ENCODE assay signal across 10 mouse cellular contexts in genomic region chr3:122047402-122047801, GRCm38 (mm10). TPM values are rescaled to one million over a fixed set of nuclear protein-coding genes. Genes with fewer than 3 reads are reported as not detected.
DNase-seq lines count a peak whose midpoint lies in the region; ATAC-seq lines count a peak whose summit lies in the region.
"Had no signal": no experiment of that assay in that cellular context is flagged by ENCODE, and none has a peak within 500 bp of the region (broad histone marks: within the 10 kb centered on the region; RNA-seq: fewer than 3 reads in every experiment).

No protein-coding gene starts in this region.

- H3K27ac ChIP-seq in embryonic facial prominence, embryonic 15.5 days (replicated peaks) = peak overlapping the region; percentile 87
- peak overlapping the region; percentile 49; the same call in 1 of the 2 replicates for H3K27ac ChIP-seq in kidney, embryonic 14.5 days (ENCODE audit: low read depth, low read length)
- H3K27ac ChIP-seq in liver, embryonic 11.5 days (ENCODE audit: low read depth, low read length) = no peak overlapping the region

- H3K4me3 ChIP-seq in embryonic facial prominence, embryonic 15.5 days (replicated peaks) = no peak overlapping the region
- no peak overlapping the region for H3K4me3 ChIP-seq in kidney, embryonic 14.5 days (ENCODE audit: low read length)
- no peak overlapping the region for H3K4me3 ChIP-seq in liver, embryonic 11.5 days (ENCODE audit: low read depth, low read length)

- H3K9me3 ChIP-seq in embryonic facial prominence, embryonic 15.5 days (replicated peaks) = no peaks in the 10 kb centered on the region
- H3K9me3 ChIP-seq in kidney, embryonic 14.5 days (ENCODE audit: control insufficient read depth, low read length) = no peaks in the 10 kb centered on the region
- no peaks in the 10 kb centered on the region; the same call in 1 of the 2 replicates for H3K9me3 ChIP-seq in liver, embryonic 11.5 days (ENCODE audit: control insufficient read depth, low read length)

- peak; percentile 40 for DNase-seq in embryo, embryonic 11 days
- no peak for DNase-seq in embryo, embryonic 10.5 days (ENCODE audit: low spot score)
- DNase-seq in lung, postnatal 10 days = peak; percentile 48
- no peak for DNase-seq in cerebellum, adult 11 months
- no peak for DNase-seq in liver, embryonic 11.5 days (ENCODE audit: low spot score)

- 20% methylated on average over 7 of the region's 7 CpGs for WGBS in embryonic facial prominence, embryonic 15.5 days
- WGBS in kidney, embryonic 14.5 days = 10% methylated on average over 7 of the region's 7 CpGs
- WGBS in liver, embryonic 11.5 days = 51% methylated on average over 7 of the region's 7 CpGs

- no peak overlapping the region for H3K9ac ChIP-seq in embryonic facial prominence, embryonic 15.5 days
- no peak overlapping the region for H3K9ac ChIP-seq in kidney, embryonic 14.5 days (ENCODE audit: low read depth, low read length)
- no peak overlapping the region for H3K9ac ChIP-seq in liver, embryonic 11.5 days (ENCODE audit: low read depth, low read length)

- ATAC-seq in embryonic facial prominence, embryonic 15.5 days (ENCODE audit: insufficient number of reproducible peaks, low FRiP score, low TSS enrichment, low read depth) = no peak
- peak; percentile 70 for ATAC-seq in kidney, embryonic 14.5 days (ENCODE audit: low FRiP score, low TSS enrichment)
- ATAC-seq in liver, embryonic 11.5 days (replicated peaks; ENCODE audit: low FRiP score) = no peak; the same call in 1 of the 2 replicates
- ATAC-seq in CD4-positive, CD25-positive, alpha-beta regulatory T cell, adult 4 months = no peak
- ATAC-seq: activated CD4-positive, CD25-positive, alpha-beta regulatory T cell, adult 4 months had no signal

- no peaks in the 10 kb centered on the region for H3K36me3 ChIP-seq in embryonic facial prominence, embryonic 15.5 days
- H3K36me3 ChIP-seq in kidney, embryonic 14.5 days (ENCODE audit: control insufficient read depth, insufficient read depth, low read length) = no peaks in the 10 kb centered on the region
- no peaks in the 10 kb centered on the region for H3K36me3 ChIP-seq in liver, embryonic 11.5 days (ENCODE audit: control insufficient read depth, insufficient read depth, low read length)

- H3K27me3 ChIP-seq in embryonic facial prominence, embryonic 15.5 days = no peaks in the 10 kb centered on the region
- H3K27me3 ChIP-seq in kidney, embryonic 14.5 days (ENCODE audit: control insufficient read depth, insufficient read depth, low read length) = peaks cover 9% of the 10 kb centered on the region; the same call in 1 of the 2 replicates
- H3K27me3 ChIP-seq in liver, embryonic 11.5 days (replicated peaks; ENCODE audit: control insufficient read depth, insufficient read depth, low read length) = peaks cover 2% of the 10 kb centered on the region; the same call in 1 of the 2 replicates

- H3K4me1 ChIP-seq in embryonic facial prominence, embryonic 15.5 days = peaks cover 68% of the 10 kb centered on the region
- H3K4me1 ChIP-seq in kidney, embryonic 14.5 days (ENCODE audit: control insufficient read depth, insufficient read depth, low read length) = peaks cover 50% of the 10 kb centered on the region
- peaks cover 17% of the 10 kb centered on the region for H3K4me1 ChIP-seq in liver, embryonic 11.5 days (replicated peaks; ENCODE audit: control insufficient read depth, insufficient read depth, low read length)

- no peak overlapping the region for H3K4me2 ChIP-seq in embryonic facial prominence, embryonic 15.5 days (replicated peaks)
- H3K4me2 ChIP-seq in kidney, embryonic 14.5 days (replicated peaks; ENCODE audit: low read depth, low read length) = no peak overlapping the region
- H3K4me2 ChIP-seq in liver, embryonic 11.5 days = no peak overlapping the region
- H3K4me2 ChIP-seq: midbrain, embryonic 11.5 days had no signal

RNA-seq across cellular contexts. Expression of gene Abca4, which starts 3.2 kb away (rescaled TPM):
- polyA plus RNA-seq in embryonic facial prominence, embryonic 15.5 days (2015; fragmentation: Nextera tagmentation; extraction: Ambion mirVana) = 1.3 and 1.6 TPM in 2 replicates
- polyA plus RNA-seq in kidney, embryonic 14.5 days (2014; fragmentation: Nextera tagmentation; extraction: Ambion mirVana) = 0.70 and 0.84 TPM in 2 replicates
- polyA plus RNA-seq in liver, embryonic 11.5 days (2014; fragmentation: Nextera tagmentation; extraction: Ambion mirVana) = 1.3 and 3.2 TPM in 2 replicates
- not detected for polyA plus RNA-seq in CD4-positive, CD25-positive, alpha-beta regulatory T cell, adult 4 months (2017; shearing (Covaris generic))
- polyA plus RNA-seq: activated CD4-positive, CD25-positive, alpha-beta regulatory T cell, adult 4 months had no signal

Comparison
In these comparisons a context has a peak if more than half of its experiments do, and no peak if none do; other contexts are left out.
1. DNase-seq: peak in embryo, embryonic 11 days (single experiment) and lung, postnatal 10 days (single experiment); none in embryo, embryonic 10.5 days (single experiment), cerebellum, adult 11 months (single experiment) and liver, embryonic 11.5 days (single experiment).